Mouse (Mus musculus) lung, postnatal 25 days (tissue): ENCODE data around the gene Mta3.

Experiments
- DNase-seq: peaks from one replicate; pipeline ENCODE4 v3.0.0; 2022; ENCODE audit warnings: low spot score

The Mta3 gene

DNA sequence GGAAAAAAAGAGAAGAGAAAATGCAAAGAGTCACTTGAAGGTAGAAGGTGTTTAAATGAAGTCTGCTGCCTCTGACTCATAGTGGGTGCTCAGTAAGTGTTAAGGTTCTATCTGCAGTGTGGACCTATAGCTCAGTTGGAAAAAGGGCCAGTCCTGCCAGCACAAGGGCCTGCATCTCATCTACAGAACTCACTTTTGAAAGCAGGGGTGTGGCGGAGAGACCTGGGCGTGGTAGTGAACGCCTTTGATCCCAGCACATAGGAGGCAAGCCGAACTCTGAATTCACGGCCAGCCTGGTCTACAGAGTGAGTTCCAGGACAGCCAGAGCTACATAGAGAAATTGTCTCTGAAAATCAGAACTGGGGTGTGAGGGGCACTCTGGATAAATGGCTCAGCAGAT is 104.3 kb downstream of the Mta3 start:
- DNase-seq, result no peak

DNA sequence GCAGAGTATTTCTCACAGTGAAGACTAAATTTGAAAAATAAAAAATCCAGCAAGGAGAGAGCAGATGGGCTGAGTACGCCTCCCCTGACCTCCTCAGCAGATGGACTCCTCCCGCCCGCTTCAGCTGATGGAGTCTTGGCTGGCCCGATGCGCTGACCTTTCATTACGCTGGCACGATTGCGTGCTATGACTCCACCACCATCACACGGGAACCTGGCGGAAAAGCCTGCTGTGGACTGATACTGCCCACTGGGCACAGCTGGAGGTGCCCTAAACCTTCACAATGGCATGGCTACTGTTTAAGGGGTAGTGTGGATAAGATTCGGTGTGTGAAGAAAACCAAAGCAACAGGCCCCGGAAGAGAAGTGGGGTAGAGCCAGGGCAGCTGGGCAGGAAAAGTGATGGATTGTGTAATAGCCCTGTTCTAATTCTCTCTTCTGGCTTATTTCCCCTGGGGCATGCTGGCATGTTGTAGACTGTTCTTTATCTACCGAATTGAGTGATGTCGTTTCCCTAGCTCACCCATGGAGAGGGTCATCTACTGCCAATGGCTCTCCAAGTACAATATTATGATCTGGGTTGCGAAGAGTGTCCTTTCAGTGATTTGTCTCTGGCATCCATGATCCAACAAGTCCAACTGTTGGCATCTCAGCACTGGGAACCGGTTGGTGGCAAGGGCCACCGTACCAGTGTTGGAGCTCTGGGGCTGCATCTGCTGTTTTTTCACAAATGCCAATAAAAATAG is 106.4 kb downstream of the Mta3 start:
- DNase-seq, result no peak

DNA sequence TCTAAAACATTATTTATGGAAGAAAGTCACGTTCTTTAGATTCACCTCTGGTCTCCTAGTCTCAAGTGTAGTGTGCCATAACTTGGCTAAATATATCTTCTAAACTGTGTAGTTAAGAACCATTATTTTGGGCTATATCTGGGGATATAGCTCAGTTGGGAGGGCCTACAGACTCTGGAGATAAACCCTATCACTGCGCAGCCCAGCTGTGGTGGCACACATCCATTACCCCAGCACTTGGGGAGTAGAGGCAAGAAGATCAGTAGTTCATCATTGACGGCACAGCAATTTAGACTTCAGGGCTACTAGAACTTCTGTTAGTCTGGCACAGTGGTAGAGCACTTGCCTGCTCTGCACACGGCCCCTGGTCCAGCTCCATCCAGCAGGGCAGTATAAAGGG is 107.1 kb downstream of the Mta3 start:
- DNase-seq, result no peak

DNA sequence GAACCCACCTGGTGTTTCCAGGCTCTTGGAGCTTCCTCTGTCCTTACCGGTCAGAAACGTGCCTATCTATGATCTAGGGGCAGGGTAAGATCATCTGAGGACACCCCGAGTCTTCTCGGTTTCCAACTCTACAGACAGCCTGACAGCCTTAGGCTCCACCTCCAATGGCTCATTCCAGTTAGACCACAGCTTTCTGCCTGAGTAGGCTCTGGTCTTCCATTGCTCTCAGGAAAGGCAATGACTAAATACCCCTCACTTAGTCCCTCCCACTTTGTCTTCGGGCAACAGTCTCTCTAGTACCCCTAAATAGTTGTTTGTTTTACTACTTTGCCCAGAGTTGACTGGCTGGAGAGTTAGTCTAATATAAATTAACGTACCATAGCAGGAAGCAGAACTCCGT is 111.0 kb downstream of the Mta3 start:
- DNase-seq, result no peak

DNA sequence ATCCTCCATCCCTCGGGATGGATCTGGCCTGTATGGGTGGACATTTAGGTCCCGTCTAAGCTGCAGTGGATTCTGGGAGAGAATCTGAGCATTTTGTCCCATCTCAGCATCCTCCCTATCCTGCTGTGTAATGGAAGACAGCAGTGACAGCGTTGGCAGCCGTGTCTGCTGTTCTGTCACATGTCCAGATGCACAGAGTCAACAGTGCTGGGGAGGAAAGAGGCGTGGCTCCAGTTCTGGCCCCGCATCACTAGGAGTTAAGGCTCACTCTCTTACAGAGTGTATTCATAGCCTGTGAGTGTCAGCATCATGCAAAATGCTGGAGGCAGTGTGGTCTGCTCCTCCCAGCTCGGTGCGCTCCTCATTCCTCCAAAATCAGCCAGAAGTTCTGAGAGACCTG is 113.5 kb downstream of the Mta3 start:
- DNase-seq, result no peak

DNA sequence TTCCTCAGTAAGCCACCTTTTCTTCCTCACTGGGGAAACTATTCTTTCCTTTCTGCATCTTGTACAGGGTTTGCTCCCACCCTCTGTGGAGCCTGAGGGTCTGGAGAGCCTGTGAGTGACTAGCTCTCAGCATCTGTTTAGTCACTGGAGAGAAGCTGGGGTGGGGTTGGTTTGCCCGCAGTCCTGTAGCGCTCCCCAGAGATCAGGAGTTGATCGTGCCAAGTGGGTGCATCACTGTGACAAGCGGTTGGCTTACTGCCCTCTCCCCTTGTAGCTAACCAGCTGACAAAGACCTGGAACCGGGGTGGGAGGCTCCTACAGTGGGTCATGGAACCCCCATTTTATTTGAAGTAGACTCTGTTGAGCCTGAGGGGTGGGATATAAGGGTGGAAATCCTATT is 114.7 kb downstream of the Mta3 start:
- DNase-seq, result no peak

DNA sequence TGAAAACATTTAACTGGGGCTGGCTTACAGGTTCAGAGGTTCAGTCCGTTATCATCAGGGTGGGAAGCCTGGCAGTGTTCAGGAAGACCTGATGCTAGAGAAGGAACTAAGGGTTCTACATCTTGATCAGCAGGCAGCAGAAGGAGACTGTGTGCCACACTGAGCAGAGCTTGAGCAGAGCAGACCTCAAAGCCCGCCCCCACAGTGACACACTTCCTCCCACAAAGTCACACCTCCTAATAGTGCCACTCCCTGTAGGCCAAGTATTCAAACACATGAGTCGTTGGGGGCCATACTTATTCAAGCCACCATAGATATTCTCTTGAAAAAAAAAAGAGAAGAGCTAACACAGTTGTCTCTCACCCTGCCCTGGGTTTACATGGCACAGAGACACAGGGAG is 115.9 kb downstream of the Mta3 start:
- DNase-seq, result no peak

DNA sequence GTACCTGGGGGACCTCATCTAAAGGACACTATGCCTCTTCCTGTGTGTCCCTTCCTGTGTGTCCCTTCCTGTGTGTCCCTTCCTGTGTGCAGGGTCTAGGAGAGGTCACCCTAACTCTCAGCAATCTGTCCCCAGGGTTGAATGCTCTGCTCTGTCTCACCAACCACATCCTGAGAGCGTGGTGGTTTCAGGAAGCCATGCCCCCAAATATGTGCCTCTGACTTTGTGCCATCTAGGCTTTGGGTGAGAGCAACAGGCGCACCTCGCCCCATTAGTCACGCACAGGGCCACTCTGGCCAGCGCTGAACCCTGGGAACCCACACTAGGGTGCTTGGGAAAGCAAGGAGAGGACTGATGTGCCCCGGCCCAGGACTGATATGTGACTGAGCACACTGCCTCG is 117.9 kb downstream of the Mta3 start:
- no peak for DNase-seq

DNA sequence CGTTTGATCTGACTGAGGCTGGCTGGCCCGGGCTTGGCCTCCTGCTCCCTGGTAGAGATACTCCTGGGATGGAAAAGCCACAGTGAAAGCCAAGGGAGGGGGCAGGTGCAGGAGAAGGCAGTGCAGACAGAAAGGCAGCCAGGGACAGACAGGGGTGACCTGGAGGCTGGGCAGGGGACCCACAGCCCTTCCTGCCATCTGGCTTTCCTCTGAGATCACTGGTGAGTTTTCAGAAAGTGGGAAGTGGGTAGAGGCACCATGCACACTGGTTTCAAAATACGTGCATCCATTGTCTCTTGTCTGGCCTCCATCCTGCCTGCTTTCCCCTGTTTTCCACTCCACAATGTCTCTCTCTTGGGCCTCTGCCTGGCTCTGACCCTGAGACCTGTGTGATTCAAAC is 123.4 kb downstream of the Mta3 start:
- no peak for DNase-seq

DNA sequence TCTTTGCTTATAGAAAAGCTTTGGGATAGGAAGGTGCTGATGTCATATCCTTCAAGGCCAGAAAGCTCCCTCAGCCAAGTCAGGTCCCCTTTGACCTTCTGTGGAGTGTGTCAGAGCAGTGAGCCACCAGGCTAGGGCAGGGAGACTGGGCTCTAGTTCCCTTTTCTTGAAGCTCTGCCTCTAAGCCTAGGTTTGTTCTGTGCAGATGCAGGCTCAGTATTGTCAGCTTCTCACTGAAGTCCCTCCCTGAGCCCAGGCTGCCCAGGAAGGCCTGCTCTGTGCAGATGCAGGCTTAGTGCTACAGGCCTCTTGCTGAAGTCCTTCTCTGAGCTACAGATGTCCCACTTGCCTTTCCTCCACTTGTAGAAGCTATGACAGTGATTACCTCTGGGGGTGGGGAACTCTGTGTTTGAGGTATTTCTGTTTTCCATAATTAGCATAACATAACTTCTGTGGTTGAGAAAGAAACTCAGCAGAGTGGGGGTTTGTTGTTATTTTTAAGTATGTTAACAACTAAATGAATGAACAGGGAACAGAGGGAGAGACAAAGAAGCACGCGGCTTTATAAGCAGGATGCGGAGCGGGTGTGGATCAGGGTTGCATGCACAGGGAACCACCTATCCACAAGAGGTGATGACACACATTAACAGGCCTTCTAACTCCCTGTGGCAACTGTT is 124.8 kb downstream of the Mta3 start:
- no peak for DNase-seq

DNA sequence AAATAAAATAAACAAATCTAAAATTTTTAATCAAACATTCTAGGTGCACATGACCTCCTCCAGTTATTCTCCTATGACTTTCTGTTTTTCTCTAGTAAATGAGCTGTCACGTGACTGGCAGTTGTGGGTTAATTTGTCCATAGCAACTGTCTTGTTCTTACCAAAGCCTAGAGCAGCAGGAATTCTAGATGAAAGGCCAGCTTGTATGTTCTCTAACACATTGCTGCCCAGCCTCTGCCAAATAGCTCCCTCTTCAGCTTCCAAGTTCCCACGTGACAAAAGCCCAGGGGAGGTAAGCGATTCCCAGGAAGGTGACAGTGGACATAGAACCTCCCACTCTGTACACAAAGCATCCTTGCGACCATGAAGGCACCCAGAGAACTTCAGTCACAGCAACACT is 128.2 kb downstream of the Mta3 start:
- no peak for DNase-seq

DNA sequence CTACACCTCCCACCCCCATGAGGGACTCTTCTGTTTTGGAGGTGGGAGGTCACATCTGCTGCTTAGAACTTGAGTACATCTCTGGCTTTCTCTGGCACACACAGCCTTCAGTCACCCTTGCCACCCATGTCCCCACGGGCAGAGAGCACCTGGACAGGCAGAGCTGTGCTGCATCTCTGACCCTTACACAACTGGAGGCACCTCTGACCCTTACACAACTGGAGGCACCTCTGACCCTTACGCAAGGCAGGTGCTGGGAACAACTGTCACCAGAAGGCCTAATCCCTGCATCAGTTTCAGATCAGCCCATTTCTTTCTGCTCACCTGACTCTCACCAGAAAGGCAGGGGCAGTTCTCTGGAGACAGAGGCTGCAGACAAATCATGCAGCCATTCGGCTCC is 130.1 kb downstream of the Mta3 start:
- no peak for DNase-seq

DNA sequence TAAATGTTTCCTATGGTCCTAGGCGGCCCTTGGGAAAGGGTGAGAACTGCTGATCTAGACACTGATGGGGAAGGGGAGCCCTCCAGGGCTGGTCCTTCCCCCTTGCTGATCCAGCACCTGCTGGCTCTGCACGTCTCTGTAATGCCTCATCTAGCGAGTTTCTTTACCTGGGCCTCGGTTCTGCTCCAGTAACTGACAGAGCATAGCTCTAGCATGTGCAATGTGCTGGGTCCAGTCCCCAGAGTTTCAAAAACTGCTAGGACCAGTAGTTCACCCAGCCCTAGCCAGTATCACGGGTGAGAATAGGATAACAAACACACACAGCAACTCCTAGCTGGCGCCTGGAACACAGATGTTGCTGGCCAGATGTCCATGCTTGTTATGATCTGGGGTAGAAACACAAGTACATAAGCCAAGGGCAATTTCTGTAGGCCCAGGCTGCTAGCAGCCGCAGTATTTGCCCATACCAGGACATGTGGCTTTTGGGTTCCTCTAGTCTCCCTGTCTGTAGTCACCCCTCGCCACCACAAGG is 131.8 kb downstream of the Mta3 start:
- no peak for DNase-seq

DNA sequence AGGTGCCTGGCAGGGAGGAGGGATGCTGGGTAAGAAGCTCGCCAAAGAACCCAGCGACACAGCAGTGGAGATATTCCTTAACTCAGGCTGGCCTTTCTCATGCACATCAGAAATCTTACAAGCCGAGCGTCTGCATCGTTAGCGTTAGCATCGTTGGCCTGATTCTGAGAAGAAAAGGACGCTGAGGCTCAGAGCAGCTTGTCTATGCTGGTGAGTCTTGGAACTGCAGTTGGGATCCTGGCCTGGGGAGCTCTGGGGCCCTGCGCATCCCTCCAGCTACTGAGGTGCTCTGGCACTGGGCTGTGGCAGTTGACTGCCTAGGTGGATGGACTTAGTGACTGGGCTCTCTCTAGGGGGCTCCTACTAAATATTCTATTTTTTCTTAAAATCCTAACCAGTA is 133.2 kb downstream of the Mta3 start:
- DNase-seq, result no peak

DNA sequence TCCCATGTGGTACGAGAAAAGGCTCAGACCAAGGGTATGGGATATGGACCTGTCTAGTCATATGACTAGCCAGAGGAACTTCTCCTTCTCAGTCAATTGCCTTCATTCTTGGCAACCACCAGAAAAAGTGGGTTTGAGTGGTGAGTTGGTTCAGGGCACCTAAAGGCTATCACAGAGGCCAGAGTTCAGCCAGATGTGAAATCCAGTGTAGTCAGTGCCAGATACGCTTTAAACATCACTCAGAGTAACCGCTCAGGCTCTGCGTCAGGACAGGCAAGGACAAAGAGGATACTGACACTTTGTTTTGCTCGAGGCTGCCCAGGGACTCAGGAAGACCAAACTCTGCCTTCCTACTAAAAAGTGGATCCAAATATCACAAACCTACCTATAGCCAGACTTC is 135.0 kb downstream of the Mta3 start:
- DNase-seq, result no peak

DNA sequence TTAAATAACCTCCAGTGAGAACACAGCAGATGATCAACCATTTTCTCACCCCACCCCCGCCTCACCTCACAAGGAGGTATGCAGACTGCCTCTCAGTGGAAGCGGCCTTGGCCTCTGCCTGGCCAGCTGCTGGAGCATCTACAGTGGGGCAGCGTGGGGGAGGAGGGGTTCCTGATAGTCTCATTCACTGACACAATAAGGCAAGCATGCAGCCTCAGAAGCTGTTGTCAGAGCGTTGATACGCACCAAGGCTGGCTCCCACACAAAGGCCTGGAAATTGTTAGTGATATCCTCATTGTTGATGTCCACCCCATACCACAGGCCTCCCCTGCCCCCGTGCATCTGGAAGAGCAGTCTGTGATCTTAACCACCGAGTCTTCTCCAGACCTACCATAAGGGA is 137.8 kb downstream of the Mta3 start:
- no peak for DNase-seq

DNA sequence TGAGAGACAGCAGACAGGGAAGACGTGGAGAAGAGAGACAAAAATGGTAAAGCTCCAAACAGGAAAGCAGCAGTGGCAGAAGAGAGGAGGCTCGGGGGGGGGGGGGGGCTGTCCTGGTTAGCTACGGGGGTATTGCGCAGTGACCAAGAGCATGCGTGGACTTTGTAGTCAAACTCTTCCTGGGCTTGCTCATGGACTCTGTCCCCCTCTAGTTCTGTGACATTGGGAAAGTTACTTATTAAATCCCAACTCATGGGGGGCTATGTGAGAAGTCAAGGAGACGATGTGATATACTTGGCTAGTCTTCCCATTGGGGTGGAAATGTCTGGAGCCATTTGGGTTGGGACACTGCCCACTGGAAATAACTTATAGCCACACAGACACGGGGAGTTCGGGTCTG is 139.6 kb downstream of the Mta3 start:
- no peak for DNase-seq

DNA sequence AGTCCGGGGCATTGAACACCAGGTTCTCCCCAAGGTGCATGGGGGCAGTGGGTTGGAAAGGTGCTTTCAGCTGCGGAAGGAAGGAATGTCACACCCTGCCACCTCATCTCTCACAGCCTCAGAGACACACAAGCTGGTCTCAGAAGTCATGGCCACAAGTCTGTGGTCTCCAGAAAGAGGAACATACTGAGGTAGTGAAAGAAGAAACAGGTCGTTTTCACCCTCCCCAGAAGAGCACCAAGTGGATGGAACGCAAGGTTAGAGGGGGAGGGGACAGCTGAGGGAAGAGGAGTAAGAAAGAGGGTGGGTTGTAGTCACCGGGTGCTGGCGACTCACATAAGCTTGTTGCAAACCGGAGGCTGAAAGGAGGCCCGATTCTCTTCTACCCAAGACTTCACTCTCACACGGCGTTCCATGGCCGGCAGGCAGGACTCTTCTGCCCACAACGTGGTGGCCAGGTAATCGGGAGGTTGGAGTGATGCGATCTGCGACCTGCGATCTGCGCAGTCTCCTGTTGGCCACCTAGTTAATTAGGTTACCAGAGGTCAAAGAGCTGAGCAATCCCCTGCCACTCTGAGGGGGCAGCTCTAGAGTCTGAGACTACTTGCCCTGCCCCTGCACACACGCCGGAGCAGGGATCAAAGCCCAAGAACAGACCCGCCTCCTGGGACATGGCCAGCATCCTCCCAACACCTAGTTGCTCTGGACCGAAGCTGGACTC is 140.5 kb downstream of the Mta3 start:
- DNase-seq, result peak; percentile 63

DNA sequence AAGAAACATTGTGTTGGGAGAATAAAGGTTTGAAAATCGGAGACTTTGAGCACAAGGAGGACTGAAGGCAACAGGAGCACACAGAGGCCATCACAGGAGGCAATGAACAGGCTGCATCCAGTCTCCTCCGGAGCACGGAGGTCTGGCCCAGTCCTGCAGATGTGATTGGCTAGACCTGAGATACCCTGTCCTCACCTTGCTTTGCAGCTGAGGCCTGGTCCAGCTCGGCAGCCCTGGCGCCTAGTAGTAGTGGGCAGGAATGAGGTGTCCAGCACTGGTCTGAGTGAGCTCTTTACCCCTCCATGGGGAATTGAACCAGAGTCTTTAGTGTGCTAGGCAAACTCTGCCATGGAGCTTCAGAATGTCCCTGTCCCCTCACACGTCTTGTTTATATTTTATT is 141.1 kb downstream of the Mta3 start:
- no peak for DNase-seq

DNA sequence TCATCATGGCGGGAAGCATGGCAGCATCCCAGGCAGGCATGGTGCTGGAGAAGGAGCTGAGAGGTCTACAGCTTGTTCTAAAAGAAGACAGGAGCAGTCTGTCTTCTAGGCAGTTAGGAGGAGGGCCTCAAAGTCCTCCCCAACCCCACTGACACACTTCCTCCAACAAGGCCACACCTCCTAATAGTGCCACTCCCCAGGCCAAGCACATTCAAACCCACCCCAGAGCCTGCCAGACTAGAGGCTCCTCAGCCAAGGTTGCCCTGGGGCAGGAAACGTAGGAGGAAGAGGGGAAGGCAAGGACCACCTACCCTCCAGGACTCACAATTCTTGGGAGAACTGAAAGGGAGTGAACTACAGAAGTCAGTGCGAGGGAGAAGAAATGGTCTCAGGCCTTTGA is 141.9 kb downstream of the Mta3 start, which contains the start of gene Haao:
Haao (minus strand) TSS at position 149 of the 400 bp plus-strand sequence.
- peak; percentile 53 for DNase-seq

DNA sequence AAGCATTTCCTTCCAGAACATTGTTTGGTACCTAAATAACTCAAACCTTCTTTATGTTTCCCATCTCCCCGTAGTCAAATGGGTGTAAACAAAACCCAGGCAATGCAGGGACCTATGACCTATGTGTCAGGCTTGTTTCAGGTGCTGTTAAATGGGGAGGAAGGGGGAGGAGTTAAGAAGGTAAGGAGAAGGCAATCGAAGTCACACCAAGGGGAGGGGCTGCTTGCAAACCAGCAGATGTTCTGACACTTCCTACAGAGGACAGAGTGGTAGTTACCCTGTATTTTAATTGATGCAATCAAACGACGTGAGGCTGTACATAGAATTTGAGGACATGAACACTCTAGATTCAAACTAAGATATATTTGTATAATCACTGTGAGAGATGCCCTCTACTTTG is 142.5 kb downstream of the Mta3 start:
- peak; percentile 23 for DNase-seq

DNA sequence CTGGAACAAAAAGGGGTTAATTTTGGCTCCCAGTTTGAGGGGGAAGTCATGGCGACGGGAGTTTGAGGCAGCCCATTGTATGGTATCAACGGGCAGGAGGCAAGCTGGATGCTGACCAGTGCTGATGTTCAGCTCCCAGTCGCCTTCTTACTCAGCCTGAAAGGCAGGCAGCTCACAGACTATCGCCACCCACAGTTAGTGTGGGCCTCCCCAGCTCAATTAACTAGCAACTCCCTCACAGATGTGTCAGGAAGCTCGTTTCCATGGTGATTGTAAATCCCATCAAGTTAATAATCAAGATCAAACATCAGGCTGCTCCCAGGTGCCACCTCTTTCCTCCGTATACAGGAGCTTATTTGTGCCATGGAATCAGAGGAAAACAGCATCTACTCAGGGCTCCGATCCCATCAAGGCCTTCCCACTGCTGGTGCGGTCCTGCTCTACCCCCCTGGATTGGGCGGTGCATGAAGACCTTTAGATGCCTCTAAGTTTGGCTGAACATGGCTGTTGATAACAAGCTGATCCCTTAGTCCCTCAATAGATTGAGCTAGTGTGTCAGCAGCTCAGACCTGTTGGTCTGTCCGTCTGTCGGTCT is 143.2 kb downstream of the Mta3 start:
- DNase-seq, result no peak

DNA sequence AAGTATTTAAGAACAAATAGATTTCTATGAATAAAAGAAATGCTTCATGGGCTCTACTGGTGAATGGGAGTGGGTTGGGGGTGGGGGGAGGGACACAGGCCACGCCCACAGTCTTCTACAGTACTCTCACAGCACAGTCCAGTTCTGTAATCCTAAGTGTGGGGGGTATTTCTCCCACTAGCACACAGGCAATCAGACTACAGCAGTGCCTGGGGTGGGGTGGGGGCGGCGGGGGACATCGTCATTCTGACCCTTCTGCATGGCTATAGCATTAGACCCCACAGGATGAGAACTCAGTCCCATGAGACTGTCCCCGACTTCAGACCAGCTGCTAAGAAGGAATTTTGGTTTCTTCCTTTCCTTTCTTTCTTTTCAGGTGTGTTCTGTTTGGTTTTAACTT is 143.8 kb downstream of the Mta3 start:
- no peak for DNase-seq
